Mouse (Mus musculus): ENCODE measurements around the gene Xylt1.

Gene Xylt1

DNA sequence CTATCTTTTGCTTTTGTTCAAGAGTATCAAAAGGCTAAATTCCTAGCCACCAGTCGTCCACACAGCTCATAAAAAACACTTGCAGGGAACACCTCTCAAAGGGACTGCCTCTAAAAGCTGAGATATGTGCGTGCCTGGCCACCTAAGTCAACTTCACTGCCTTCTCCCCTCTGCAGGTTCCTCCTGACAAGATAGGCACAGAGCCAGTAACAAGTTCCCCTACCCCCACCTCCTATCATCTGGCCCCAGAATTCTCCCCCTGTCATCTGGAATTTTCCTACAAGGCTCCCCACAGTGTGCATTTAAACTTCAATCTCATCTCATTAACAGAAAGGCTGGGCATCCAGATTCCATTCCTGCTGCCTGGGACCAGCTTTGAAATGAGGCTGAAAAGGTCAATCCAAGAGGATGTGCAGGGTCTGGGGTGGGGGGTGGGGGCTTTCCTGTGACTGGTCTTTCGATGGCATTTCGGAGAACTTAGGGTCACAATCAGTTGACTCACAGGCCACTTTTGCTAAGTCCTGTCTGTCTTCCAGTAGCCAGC, 141.4 kb downstream of the Xylt1 start:
- DNase-seq, result no peak

DNA sequence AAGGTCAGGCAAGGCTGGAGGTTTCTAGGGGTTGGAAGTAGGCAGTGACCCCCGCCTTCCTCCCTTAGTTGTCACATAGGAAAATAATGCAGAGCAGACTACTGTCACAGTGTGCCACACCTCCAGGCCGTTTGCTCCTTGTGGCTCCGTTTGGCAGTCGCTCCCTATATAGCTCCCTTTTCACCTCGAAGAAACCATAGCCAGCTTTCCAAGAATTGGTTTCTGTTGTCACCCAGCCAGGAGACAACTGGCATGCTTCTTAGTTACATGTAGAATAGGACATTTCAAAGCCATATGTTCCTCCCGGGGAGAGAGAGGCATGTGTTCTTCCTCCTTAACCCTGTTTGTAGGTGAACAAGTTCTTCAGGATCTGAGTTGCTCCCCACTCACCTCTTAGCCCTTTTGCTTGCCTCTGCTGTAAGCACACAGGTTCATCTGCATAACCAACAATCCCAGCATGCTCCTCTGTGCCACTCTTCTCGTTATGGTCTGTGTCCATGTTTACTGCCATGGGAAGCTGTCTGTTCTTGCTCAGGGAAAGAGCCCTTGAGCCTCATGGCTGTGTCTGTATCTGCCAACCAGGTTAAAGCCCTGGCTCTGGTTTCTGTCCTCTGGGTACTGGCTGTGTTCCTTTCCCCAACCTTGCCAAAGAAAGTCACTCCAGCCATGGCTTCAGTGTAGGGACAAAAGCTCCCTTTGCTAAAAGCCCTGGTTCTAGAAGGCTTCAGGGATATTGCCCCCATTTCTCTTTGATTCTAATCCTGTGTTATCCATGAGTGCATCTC, 143.8 kb downstream of the Xylt1 start:
- DNase-seq, result no peak

DNA sequence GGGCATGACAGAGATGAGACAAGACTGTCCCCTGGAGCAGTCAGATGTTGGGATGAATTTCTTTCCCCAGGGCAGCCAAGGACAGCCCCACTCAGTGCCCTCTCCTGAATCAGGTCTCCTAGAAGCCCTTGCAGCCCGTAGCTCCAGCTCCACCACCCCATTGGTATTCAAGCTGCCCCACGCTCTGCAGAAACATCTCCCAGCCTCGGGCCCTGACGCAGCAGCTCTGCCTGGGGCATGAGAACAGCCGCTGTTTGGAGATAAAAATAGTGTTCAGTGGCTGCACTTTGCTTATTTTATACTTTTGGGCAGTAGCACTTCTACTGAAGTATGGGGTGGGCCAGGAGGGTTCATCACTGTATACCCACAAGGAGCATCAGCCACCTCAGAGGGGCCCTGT, 144.9 kb downstream of the Xylt1 start:
- DNase-seq, result no peak

DNA sequence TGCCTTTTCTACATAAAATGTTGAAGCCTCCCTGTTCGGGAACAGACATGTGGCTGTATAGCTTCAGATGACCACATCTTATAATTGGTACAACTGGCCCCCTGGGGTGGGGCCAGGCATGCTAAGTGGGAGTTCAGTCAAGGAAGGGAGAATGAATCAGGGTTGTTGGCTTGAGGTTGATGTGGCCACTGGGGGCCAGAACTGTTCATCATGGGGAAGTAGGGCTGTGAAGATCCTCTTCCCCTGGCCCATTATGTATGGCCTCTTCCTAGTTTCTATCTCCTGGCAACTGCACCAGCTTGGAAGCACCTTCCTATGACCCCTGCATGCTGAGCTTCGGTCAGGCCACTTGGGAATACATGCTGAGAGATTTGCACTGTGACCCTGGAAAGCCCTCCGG, 145.8 kb downstream of the Xylt1 start:
- DNase-seq, result no peak

DNA sequence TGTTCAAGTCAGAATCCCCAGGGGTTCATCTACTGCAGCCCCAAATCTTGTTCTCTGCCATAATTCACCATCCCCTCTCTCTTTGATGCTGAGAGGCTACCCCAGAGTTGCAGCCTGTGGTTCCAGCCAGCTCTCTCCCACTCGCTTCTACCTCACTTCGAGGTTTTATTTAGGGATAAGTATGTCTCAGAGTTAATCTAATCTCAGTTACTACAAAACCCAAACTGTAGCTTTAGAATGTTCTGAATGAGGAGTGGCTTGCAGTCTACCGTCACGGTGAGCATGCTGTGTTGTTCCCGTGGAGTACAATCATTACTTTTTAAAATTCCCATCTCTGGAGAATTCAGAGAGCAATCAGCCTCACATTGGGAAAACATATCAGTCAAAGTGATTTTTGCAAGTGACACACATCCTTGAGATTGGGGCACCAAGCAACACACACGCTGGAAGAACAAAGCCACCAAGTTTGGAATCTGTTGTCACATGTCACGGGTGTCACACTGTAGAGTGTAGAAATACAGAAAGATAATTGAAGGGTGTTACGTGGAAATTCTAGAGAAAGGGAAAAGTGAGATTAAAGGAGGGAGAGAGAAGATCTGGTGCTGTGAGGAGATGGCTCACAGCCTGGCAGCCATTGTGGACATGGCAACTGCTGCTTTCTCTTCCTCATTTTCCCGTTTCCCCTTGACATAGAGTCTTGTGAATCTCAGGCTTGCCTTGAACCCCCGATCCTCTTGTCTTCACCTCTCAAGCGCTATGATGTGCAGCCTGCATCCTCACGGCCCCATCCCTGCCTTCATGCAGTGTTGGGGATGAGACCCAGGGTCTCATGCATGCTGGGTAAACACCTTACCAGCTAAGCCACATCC, 149.2 kb downstream of the Xylt1 start:
- no peak for DNase-seq

DNA sequence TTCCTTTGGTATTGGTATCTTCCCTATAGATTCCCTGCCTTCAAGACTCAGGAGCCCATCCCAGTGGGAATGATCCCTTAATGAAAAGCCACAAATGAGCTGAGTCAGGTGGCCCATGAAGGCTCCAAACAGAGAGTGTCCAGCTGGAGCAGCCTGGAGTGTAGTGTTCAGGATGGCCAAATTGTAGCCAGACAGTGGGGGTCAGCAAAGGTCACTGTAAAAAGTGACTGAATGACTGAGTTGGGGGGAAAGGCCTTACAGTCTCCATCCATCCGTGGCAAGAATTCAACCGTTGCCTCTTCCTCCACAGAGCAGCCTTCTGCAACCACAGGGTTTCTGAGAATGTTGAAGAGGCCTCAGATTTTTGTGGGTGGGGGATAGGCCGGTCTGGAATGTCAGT, 151.9 kb downstream of the Xylt1 start:
- no peak for DNase-seq

DNA sequence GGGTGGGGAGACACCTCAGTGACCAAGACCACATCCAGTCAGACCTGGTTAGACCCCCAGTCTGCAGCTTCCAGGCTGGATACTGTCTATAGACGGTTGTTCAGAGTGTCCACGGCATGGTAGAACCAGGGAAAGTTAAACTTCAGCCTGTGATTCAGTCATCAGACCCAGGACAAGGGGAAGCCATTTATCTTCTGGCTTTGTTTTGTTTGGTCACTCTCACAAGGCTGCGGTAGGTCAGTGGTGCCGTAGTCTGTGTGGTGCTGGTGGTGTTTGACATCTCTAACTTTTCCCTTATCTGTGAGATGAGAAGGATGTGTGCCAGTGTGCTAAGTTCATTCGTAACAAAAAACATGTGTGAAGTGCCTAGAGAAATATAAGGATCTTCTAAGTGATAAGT, 152.4 kb downstream of the Xylt1 start:
- no peak for DNase-seq

DNA sequence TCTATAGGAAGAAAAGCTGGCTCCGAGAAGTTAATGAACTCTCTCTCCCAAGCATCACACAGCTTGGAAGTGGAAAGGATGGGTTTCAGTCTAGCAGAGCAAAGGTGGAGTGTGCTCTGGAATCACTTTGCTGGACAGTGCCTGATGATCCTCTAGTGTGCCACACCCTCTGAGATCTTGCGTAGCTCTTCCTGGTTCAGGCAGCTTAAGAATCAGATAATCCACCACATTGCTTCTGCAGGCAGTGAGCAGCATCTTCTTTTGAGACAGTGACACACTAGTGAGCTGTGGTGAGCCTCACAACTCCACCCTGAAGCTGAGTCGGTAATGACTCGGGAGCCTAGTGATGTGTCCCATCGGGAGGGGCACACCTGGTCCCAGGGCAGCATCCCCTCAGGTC, 159.2 kb downstream of the Xylt1 start:
- DNase-seq, result no peak

DNA sequence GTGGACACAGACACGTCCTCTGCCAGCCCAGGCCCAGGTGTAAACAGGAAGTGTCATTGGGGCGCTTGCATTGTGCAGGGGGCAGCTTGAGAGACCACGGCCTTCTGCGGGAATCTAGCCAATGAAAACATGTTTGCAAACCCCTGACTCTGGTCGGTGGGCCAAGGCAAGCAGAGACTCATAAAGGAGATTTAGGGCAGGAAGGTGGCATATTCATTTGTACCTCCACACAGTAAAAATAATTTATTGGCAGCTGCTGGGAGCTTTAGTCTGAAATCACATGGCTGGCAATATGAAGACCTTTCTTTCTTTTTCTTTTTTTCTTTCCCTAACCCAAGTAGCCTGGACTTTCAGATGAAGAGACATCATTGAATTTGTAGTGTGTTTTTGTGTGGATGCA, 159.6 kb downstream of the Xylt1 start:
- no peak for DNase-seq

DNA sequence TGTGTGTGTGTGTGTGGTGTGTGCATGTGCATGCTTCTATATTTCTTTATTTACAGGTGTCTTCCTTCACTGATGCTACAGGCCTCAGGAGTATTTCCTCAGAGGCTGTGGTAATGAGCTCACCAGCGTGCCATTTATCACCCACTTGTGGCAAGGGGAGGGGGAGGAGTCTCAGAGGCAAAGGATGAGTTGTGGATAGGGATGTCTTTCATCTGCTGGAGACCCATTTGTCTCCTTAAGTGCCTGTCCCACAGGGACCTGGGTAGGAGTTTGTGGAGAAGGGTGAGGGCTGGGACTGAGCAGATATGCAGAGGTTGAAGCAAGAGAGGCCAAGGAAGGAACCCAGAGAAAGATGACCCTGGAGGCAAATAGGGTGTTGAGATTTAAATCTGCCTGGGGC, 160.3 kb downstream of the Xylt1 start:
- no peak for DNase-seq

DNA sequence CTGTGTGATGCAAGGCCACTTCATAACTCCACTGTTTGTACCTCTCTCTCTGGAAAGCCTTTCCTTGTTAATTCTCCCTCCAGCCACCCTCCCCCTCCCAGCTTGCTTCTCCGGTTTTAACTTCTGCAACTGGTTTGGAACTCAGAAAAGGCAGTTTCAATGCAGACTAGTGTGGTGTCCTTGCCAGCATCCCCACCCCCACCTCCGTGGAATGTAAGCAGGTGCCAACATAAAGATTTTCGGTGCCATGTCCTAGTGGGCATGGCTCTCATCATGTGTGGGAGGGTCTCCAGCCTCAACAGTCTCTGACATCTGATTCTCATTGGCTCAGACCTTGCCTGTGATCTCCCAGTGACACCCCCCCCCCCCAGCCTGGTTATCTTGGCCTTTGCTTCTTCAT, 160.9 kb downstream of the Xylt1 start:
- no peak for DNase-seq

DNA sequence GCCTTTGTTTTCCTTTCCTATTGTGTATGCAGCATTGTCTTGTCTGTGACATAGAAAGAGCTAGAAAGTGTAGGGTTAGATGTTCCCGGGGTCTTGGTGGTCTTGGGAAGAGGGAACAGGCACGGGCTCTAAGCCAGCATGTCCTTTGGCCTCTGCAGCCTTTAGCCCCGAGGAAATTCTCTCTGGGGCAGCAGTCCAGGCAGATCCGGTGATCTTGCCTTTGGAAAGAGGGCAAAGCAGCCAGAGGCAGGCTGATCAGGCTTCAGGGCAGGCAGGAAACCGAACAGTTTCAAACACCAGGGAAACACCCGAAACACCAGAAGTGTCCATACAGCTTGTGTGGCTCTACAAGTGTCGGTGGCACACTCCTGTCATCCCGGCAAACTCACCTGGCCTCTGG, 162.3 kb downstream of the Xylt1 start:
- no peak for DNase-seq

DNA sequence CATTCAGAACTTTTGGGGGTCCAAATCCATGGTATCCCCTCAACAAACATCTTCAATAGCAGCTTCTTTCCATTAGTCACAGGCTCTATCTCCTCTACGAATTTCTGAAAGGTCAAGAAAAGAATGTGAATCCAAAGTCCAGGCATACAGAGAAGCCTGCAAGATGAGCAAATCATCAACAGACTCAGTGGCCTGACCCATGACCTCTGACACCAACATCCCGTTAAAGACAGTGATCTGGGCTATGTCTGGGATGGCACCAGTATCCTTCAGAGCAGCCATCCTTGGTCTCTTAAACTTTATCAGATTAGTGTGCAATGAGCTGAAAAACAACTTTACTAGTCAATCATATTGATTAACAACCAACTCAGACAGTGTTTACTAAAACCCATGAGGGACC, 163.3 kb downstream of the Xylt1 start:
- no peak for DNase-seq

DNA sequence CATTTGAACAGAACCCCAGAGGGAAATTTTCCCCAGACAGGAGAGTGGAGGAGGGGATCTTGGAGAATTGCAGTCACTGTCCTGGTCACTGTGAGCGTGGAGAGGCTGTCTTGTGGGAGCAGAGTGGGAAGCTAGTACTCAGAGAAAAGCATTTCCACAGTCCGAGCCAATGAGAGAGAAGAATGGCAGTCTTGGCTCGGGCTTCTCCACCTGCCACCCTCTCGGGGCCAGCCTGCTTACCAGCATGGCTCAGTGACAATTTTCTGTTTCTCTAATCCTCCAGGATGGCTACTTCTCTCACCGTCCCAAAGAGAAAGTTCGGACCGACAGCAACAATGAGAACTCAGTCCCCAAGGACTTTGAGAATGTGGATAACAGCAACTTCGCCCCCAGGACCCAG, 167.5 kb downstream of the Xylt1 start:
- no peak for DNase-seq

DNA sequence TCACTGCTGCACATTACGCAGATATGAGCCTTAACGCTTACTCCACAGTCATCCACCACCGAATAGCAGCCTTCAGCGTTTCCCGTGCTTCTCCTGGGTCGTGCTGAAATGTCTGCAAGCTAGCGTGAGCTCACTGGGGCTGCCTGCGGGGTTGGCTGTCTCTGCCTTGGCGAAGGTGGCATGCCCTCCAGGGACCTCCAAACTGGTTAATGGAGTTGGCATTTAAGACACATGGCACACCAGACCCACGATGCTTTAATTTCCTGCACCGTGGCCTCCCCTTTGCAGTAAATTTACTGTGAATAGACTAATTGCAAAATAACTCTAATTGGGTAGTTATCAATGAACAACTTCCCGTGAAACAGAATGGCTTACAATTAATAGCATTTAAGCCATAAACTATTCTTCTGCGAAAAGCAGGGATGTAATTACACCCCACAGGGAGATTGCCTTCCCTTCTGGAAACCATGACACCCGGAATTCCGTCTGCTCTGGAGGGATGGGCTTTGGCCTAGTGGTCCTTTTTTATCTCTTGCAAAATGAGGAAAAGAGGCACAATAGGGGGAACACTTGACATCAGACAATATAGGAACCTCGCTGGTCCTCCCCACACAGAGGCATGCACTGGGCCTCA, 170.3 kb downstream of the Xylt1 start:
- no peak for DNase-seq

DNA sequence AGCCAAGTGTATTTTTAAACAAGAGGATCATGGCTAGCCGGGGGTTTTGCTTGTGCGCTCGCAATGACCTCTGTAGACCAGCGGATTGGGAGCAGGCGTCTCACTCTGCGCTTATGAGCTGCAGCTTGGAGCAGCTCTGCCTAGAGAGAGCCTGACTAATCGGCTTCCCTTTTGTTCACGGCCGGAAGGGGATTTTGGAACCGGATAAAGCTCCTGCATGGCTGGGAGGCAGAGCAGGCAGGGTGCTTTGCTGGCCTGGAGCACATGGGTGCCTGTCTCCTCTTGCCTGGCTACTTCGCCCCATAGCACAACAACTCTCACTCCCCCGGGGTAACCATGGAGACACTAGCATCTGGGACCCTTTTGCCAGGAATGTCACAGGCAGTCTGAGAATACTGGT, 172.4 kb downstream of the Xylt1 start:
- DNase-seq, result peak; percentile 84

DNA sequence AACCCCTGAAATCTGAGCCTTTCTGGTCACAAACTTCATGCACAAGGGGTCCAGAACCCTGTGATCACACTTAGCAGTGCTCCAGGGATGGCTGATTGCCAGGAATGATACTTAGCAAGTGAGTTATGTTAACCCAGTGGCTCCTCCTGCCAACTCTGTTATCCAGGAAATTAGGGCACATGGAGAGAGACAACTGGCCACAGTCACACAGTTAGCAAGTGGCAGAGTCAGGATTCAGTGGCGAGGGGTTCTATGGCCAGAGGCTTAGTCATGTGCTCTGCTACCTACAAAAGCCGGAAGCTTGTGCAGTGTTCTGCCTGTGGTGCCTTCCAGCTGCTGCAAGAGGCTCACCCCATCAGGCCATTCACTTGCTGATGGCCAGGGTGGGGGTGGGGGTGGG, 175.0 kb downstream of the Xylt1 start:
- DNase-seq, result peak; percentile 81

DNA sequence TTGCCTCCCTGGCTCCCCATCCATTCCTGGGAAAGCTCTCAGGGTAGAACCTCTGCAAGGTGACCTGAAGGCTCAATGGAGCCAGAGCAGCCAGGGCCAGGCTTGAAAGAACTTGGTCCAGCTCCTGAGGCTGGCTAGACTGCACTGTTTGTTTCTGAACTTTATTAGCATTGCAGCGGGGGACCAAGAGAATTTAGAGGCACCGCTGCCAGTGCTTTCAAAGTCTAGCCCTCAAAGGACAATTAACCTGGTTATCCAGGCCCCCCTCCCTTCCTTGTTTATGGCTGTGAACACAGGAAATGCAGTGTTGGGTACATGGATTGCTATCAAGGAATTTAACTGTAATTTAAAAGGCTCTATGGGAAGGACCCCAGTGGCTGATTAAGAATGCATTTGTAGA, 177.4 kb downstream of the Xylt1 start:
- no peak for DNase-seq

DNA sequence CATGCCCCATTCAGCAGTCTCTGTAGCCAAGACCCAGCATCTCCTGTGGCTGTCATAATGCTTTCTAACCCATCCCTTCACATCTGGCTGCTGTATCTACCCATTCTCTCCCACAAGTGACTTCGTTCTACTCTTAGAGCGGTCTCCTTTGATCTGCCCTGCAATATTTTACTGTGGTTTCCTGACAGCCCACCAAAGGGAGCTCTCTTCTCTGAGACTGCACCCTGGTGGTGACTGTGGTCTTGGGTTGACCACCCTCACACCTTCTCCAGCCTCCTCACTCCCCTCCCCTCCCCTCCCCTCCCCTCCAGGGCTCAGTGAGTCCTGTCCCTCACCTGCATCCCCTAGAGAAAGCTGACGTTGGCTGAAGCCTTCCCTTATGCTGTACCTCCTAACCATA, 178.3 kb downstream of the Xylt1 start:
- DNase-seq, result no peak

DNA sequence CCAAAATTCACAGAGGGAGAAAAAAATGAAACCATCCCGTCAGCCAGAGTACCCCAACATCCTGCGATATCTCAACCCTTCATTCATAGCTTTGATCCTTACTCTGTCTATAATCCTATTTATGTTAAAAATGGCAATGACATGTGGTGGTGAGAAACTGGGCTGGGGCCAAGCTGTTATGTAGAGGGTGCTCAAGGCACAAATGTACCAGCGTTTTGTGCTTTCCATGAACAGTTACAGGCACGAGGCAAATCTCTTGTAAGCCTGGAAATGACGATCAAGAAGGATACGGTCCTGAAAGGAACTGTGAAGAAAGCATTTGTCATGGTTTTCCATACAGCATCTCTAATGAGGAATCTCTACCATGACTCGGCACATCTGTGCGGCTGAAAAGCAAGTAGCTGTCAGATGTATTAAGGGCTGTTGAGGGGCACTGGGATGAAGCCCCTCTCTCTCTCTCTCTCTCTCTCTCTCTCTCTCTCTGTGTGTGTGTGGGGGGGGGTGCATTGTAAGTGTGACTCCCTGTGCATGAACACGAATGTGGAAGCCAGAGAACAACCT, 183.2 kb downstream of the Xylt1 start:
- peak; percentile 30 for DNase-seq

DNA sequence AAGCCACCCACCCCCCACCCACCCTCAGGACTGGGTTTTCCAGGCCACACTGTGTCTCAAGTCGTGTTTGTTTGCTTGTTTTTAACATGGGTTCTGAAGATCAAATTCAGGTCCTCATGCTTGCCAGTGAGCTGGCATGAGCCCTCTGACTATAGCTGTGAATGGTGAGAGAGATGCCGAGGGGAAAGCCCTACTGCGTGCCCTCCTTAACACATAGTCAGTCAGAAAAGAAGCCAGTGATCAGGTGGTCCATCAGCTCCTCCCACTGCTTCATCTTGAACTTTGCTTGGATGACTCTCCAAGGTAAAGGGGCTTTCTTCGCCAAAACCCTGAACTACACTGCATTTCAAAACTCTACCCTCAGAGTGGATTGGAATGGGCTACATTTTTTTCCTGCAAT, 183.8 kb downstream of the Xylt1 start:
- DNase-seq, result no peak

DNA sequence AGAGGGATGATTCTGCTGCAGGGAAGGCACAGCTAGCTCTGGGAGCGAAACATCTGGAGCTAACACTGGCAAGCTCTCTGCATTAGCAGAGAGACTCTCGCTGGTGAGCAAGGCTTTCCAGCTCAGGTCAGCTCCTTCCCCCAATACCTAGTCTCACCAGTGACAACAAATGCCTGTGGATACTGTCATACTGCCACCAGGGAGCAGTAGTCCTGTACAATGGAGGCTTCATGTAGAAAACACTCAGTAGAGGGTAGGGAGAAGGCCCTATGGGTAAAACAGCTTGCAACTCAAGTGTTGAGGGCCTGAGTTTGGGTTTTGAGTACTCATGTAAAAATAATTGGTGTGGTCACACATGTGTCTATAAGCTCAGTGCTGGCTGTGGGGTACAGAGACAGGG, 185.3 kb downstream of the Xylt1 start:
- peak; percentile 38 for DNase-seq

DNA sequence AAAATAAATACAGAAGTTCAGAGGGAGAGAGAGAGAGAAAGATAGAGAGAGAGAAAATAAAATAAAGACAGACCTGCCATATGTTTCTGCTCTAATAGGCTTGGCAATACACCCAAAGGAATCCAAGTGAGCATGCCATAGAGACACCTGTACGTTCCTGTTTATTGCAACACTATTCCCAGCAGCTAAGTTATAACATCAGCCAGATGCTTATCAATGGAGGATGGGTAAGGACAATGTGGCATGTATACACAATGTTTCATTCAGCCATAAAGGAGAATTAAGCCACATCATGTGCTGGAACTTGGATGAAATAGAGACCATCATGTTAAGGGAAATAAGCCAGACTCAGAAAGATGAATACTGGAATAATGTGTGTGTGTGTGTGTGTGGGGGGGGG, 186.1 kb downstream of the Xylt1 start:
- DNase-seq, result no peak

All from retina, postnatal 1 day (tissue).